Mouse (Mus musculus): ENCODE data around the gene Trmt2a. TPM values are rescaled to one million over a fixed set of nuclear protein-coding genes. Genes with fewer than 3 reads are reported as not detected.

The Trmt2a gene
- polyA plus RNA-seq, 1 experiment from 2014 or later: 80.2 TPM

- no peaks in the 10 kb centered on the region for H3K36me3 ChIP-seq (ENCODE audit: control insufficient read depth, insufficient read depth, low read length)
- H3K27me3 ChIP-seq (ENCODE audit: control insufficient read depth, insufficient read depth, low read length): no peaks in the 10 kb centered on the region
- H3K4me1 ChIP-seq (ENCODE audit: control insufficient read depth, insufficient read depth, low read length): peaks cover 45% of the 10 kb centered on the region
- H3K9me3 ChIP-seq (ENCODE audit: control insufficient read depth, low read length): no peaks in the 10 kb centered on the region
- H3K4me3 ChIP-seq (replicated peaks; ENCODE audit: low read depth, low read length): peak overlapping the region; percentile 28
- WGBS: 64% methylated on average over 7 of the region's 7 CpGs
- H3K4me2 ChIP-seq (ENCODE audit: low read length): peak overlapping the region; percentile 64
- ATAC-seq (ENCODE audit: low FRiP score, low TSS enrichment) (no peak), DNase-seq (no peak)
- peak overlapping the region; percentile 54 for H3K9ac ChIP-seq (replicated peaks; ENCODE audit: low read length)
- peak overlapping the region; percentile 96 for H3K27ac ChIP-seq (replicated peaks; ENCODE audit: low read depth, low read length)
Observed at GRCm38 (mm10) chr16:18214858-18215257, 33.6 kb upstream of the Trmt2a start.

DNA sequence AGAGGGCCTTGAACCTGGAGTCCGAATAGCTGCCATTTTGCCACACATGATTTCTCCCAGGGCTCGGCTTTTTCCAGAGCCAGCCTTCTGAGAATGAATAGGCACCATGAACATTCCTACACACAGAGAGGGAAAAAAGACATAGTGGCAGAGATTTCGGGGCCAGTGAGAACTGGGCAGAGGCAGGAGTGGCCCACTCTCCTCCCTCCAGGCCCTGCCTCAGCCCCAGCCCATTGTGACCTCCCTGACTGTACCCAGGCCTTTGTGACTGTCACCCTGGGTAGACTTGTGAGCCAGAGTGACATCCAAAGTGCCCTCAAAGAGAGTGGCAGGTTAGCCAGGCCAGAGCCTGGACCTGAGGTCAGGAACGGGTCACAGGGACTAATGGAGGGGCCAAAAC, 30.9 kb upstream of the Trmt2a start, which contains the start of gene Ccdc188:
Gene Ccdc188, plus strand, starts transcription at position 301 of the 400 bp plus-strand sequence.
- no peak for ATAC-seq (ENCODE audit: low FRiP score, low TSS enrichment)

DNA sequence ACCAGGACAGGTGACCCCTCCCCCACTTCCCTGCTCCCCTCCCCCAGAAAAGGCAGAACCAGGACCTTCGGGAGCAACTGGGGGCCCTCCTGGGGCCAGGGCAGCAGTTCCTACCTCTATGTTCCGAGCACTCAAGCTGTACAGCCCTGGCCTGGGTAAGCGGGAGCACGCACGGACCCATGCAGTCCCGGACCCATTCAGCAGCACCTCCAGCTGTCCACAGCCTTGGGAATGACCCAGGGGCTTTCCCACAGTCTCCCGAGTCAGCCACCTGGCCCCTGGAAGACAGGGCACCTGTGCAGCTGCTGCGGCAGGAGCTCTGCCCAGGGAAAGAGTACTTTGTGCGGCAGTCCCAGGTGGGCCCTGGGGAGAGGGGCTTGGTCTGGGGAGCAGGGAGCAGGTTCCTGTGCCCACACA, 29.9 kb upstream of the Trmt2a start:
- H3K4me3 ChIP-seq (replicated peaks; ENCODE audit: low read depth, low read length): no peak overlapping the region
- no peak overlapping the region for H3K4me2 ChIP-seq (ENCODE audit: low read length)
- WGBS: 77% methylated on average over 9 of the region's 9 CpGs
- no peak overlapping the region for H3K27ac ChIP-seq (replicated peaks; ENCODE audit: low read depth, low read length)
- no peak overlapping the region for H3K9ac ChIP-seq (replicated peaks; ENCODE audit: low read length)
- peaks cover 34% of the 10 kb centered on the region for H3K4me1 ChIP-seq (ENCODE audit: control insufficient read depth, insufficient read depth, low read length)
- DNase-seq (no peak), ATAC-seq (ENCODE audit: low FRiP score, low TSS enrichment) (no peak)
- peaks cover 23% of the 10 kb centered on the region for H3K36me3 ChIP-seq (ENCODE audit: control insufficient read depth, insufficient read depth, low read length)
- no peaks in the 10 kb centered on the region for H3K9me3 ChIP-seq (ENCODE audit: control insufficient read depth, low read length)
- no peaks in the 10 kb centered on the region for H3K27me3 ChIP-seq (ENCODE audit: control insufficient read depth, insufficient read depth, low read length)

More for the DNA sequence above, 30.9 kb upstream of the Trmt2a start, which contains the start of gene Ccdc188:
- Histone ChIP-seq H3K4me1 (ENCODE audit: control insufficient read depth, insufficient read depth, low read length) (peaks cover 44% of the 10 kb centered on the region), H3K9me3 (ENCODE audit: control insufficient read depth, low read length) (no peaks in the 10 kb centered on the region), H3K4me2 (ENCODE audit: low read length) (no peak within 1 kb of the TSS), H3K4me3 (replicated peaks; ENCODE audit: low read depth, low read length) (no peak within 1 kb of the TSS), H3K9ac (replicated peaks; ENCODE audit: low read length) (no peak within 1 kb of the TSS), H3K27ac (replicated peaks; ENCODE audit: low read depth, low read length) (no peak within 1 kb of the TSS), H3K36me3 (ENCODE audit: control insufficient read depth, insufficient read depth, low read length) (peaks cover 13% of the 10 kb centered on the region), H3K27me3 (ENCODE audit: control insufficient read depth, insufficient read depth, low read length) (no peaks in the 10 kb centered on the region)
- no peak for DNase-seq
- 84% methylated on average over 4 of the region's 4 CpGs for WGBS

DNA sequence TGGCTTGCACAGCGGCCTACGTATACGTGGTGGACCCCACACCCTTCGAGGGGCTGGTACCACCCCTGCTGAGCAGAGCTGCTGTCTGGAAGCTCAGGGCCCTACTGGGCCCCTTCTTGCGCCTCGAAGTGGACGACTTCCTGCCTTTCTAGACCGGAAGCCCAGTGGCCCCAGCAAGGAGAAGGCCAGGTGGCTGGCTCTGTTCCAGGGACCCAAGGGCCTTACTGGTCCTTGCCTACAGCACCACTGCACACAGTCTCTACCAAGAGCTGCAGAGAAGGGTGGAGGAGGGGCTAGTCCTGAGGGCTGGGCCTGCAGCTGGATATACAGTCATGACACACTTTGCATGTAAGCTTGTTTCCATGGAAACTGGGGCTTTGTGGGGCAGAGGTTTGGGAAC, 28.5 kb upstream of the Trmt2a start:
- WGBS: 72% methylated on average over 8 of the region's 8 CpGs
- Histone ChIP-seq H3K4me2 (ENCODE audit: low read length) (no peak overlapping the region), H3K27me3 (ENCODE audit: control insufficient read depth, insufficient read depth, low read length) (no peaks in the 10 kb centered on the region), H3K4me3 (replicated peaks; ENCODE audit: low read depth, low read length) (no peak overlapping the region), H3K9me3 (ENCODE audit: control insufficient read depth, low read length) (no peaks in the 10 kb centered on the region), H3K9ac (replicated peaks; ENCODE audit: low read length) (no peak overlapping the region), H3K4me1 (ENCODE audit: control insufficient read depth, insufficient read depth, low read length) (peaks cover 20% of the 10 kb centered on the region), H3K36me3 (ENCODE audit: control insufficient read depth, insufficient read depth, low read length) (peaks cover 37% of the 10 kb centered on the region), H3K27ac (replicated peaks; ENCODE audit: low read depth, low read length) (no peak overlapping the region)
- DNase-seq (peak; percentile 53), ATAC-seq (ENCODE audit: low FRiP score, low TSS enrichment) (no peak)

DNA sequence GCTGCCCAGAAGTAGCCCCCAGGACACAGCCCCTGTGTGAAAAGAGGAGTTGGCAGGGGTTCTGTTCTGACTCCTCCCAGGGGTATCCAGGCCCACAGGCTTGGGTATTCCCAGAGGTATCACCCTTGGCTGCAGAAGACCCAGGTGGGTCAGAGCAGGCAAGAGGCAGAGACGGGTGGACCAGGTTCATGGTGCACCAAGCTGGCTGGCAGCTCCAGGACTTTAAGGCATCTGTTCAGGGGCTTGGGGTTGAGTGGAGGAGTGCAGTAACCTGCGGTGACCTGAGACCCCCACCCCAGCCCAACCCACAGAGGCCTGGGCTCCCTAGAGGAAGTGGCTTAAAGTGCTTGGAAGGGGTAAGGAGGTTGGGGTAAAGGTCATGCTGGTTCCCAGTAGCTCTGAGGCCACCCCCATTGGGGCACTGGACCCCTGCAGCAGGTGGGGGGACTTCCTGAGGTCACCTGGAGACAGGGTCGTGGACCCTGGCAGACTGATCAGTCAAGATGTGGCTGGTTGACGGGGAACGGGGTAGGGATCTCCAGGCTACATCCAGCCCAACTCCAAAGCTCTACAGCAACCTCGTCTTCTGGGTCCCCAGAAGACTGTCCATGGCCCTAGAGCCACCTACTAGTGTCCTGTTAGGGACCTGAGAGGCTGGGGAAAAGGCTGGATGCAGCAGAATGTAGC, 27.5 kb upstream of the Trmt2a start:
- no peaks in the 10 kb centered on the region for H3K27me3 ChIP-seq (ENCODE audit: control insufficient read depth, insufficient read depth, low read length)
- 0 out of 2 replicates have a peak overlapping the region, but pooled peaks have one; percentile 8 for H3K27ac ChIP-seq (replicated peaks; ENCODE audit: low read depth, low read length)
- no peaks in the 10 kb centered on the region for H3K9me3 ChIP-seq (ENCODE audit: control insufficient read depth, low read length)
- no peak for ATAC-seq (ENCODE audit: low FRiP score, low TSS enrichment)
- 95% methylated on average over 6 of the region's 6 CpGs for WGBS
- H3K4me1 ChIP-seq (ENCODE audit: control insufficient read depth, insufficient read depth, low read length): peaks cover 10% of the 10 kb centered on the region
- peaks cover 47% of the 10 kb centered on the region for H3K36me3 ChIP-seq (ENCODE audit: control insufficient read depth, insufficient read depth, low read length)
- no peak for DNase-seq
- H3K9ac ChIP-seq (replicated peaks; ENCODE audit: low read length): no peak overlapping the region
- H3K4me3 ChIP-seq (replicated peaks; ENCODE audit: low read depth, low read length): no peak overlapping the region
- no peak overlapping the region for H3K4me2 ChIP-seq (ENCODE audit: low read length)

DNA sequence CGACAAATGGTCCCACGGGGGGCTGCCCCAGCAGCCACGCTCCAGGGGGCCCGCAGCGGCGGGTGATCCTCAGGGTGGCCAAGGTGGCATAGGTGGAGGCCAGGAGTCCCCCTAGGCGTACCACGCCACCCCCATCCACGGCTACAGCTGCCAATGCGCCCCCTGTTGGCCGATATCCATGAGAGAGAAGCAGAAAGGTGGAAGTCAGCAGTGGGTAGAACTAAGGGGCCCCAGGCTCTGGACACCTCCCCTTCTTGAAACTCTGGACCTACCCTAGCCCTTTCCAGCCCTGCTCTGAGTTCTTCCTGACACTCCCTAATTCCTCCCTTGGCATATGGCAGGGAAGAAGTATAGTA, 27.0 kb upstream of the Trmt2a start:
- ATAC-seq (ENCODE audit: low FRiP score, low TSS enrichment) (no peak), DNase-seq (no peak)
- Histone ChIP-seq H3K4me1 (ENCODE audit: control insufficient read depth, insufficient read depth, low read length) (peaks cover 9% of the 10 kb centered on the region; the same call in 1 of the 2 replicates), H3K27ac (replicated peaks; ENCODE audit: low read depth, low read length) (no peak overlapping the region), H3K36me3 (ENCODE audit: control insufficient read depth, insufficient read depth, low read length) (peaks cover 52% of the 10 kb centered on the region), H3K4me2 (ENCODE audit: low read length) (no peak overlapping the region), H3K4me3 (replicated peaks; ENCODE audit: low read depth, low read length) (no peak overlapping the region), H3K9ac (replicated peaks; ENCODE audit: low read length) (no peak overlapping the region), H3K9me3 (ENCODE audit: control insufficient read depth, low read length) (no peaks in the 10 kb centered on the region), H3K27me3 (ENCODE audit: control insufficient read depth, insufficient read depth, low read length) (no peaks in the 10 kb centered on the region)
- WGBS: 83% methylated on average over 11 of the region's 11 CpGs

GRCm38 (mm10) chr16:18222188-18222587, 26.3 kb upstream of the Trmt2a start:
- Histone ChIP-seq H3K9me3 (ENCODE audit: control insufficient read depth, low read length) (no peaks in the 10 kb centered on the region), H3K36me3 (ENCODE audit: control insufficient read depth, insufficient read depth, low read length) (peaks cover 59% of the 10 kb centered on the region), H3K4me3 (replicated peaks; ENCODE audit: low read depth, low read length) (no peak overlapping the region), H3K4me2 (ENCODE audit: low read length) (no peak overlapping the region), H3K27me3 (ENCODE audit: control insufficient read depth, insufficient read depth, low read length) (no peaks in the 10 kb centered on the region), H3K27ac (replicated peaks; ENCODE audit: low read depth, low read length) (no peak overlapping the region), H3K4me1 (ENCODE audit: control insufficient read depth, insufficient read depth, low read length) (peaks cover 9% of the 10 kb centered on the region; the same call in 1 of the 2 replicates), H3K9ac (replicated peaks; ENCODE audit: low read length) (no peak overlapping the region)
- ATAC-seq (ENCODE audit: low FRiP score, low TSS enrichment) (no peak), DNase-seq (no peak)
- 85% methylated on average over 11 of the region's 11 CpGs for WGBS

DNA sequence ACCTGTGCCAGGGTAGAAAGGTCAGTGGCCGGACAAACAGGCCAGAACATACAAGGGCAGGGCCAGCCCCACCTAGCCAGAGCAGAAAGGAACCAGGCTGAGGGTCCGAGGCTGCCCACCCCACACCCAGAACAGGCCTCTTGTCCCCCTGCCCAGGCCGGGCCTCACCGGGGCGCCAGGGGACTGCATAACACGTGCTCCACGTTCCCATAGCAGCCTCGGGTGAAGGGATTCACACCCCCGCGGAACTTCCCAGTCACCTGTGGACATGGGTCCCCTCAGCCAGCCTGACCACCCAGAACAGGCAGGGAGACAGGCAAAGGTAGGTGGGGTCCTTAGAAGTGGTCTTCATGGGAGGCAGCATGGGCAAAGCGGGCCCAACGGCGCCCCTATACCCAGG, 21.3 kb upstream of the Trmt2a start:
- no peak overlapping the region for H3K27ac ChIP-seq (replicated peaks; ENCODE audit: low read depth, low read length)
- ATAC-seq (ENCODE audit: low FRiP score, low TSS enrichment) (no peak), DNase-seq (no peak)
- no peak overlapping the region for H3K4me2 ChIP-seq (ENCODE audit: low read length)
- no peak overlapping the region for H3K4me3 ChIP-seq (replicated peaks; ENCODE audit: low read depth, low read length)
- peaks cover 72% of the 10 kb centered on the region for H3K36me3 ChIP-seq (ENCODE audit: control insufficient read depth, insufficient read depth, low read length)
- no peaks in the 10 kb centered on the region for H3K27me3 ChIP-seq (ENCODE audit: control insufficient read depth, insufficient read depth, low read length)
- 89% methylated on average over 13 of the region's 13 CpGs for WGBS
- H3K9me3 ChIP-seq (ENCODE audit: control insufficient read depth, low read length): no peaks in the 10 kb centered on the region
- H3K4me1 ChIP-seq (ENCODE audit: control insufficient read depth, insufficient read depth, low read length): 0 out of 2 replicates have a peak, but pooled peaks cover 3% of the 10 kb centered on the region
- no peak overlapping the region for H3K9ac ChIP-seq (replicated peaks; ENCODE audit: low read length)

DNA sequence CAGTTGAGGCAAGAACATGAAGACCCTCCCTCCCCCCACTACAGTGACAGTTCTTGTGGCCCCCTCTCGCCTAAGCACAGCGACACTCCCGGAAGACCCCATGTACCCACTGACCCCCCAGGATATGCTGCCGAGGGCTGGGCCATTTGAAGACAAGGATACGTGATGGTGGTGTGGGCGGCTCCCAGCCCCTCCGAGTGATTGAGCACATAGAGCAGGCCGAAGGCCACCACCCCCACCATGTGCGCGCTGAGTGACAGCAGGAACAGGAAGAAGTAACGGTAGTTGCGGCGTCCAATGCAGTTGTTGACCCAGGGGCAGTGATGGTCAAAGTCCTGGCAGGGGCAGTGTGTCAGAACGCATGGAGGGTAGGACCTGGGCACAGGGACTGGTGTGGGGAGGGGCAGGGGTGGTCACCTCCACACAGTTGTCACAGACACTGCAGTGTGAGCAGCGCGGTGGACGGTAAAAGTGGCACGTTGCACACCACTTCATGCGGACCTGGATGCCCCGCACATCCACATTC, 20.5 kb upstream of the Trmt2a start:
- Histone ChIP-seq H3K27me3 (ENCODE audit: control insufficient read depth, insufficient read depth, low read length) (no peaks in the 10 kb centered on the region), H3K9me3 (ENCODE audit: control insufficient read depth, low read length) (no peaks in the 10 kb centered on the region), H3K4me3 (replicated peaks; ENCODE audit: low read depth, low read length) (no peak overlapping the region), H3K4me1 (ENCODE audit: control insufficient read depth, insufficient read depth, low read length) (0 out of 2 replicates have a peak, but pooled peaks cover 3% of the 10 kb centered on the region), H3K4me2 (ENCODE audit: low read length) (no peak overlapping the region), H3K27ac (replicated peaks; ENCODE audit: low read depth, low read length) (no peak overlapping the region), H3K9ac (replicated peaks; ENCODE audit: low read length) (no peak overlapping the region), H3K36me3 (ENCODE audit: control insufficient read depth, insufficient read depth, low read length) (peaks cover 64% of the 10 kb centered on the region)
- 97% methylated on average over 20 of the region's 20 CpGs for WGBS
- no peak for DNase-seq
- ATAC-seq (ENCODE audit: low FRiP score, low TSS enrichment): no peak
